In the genomic region with DNA sequence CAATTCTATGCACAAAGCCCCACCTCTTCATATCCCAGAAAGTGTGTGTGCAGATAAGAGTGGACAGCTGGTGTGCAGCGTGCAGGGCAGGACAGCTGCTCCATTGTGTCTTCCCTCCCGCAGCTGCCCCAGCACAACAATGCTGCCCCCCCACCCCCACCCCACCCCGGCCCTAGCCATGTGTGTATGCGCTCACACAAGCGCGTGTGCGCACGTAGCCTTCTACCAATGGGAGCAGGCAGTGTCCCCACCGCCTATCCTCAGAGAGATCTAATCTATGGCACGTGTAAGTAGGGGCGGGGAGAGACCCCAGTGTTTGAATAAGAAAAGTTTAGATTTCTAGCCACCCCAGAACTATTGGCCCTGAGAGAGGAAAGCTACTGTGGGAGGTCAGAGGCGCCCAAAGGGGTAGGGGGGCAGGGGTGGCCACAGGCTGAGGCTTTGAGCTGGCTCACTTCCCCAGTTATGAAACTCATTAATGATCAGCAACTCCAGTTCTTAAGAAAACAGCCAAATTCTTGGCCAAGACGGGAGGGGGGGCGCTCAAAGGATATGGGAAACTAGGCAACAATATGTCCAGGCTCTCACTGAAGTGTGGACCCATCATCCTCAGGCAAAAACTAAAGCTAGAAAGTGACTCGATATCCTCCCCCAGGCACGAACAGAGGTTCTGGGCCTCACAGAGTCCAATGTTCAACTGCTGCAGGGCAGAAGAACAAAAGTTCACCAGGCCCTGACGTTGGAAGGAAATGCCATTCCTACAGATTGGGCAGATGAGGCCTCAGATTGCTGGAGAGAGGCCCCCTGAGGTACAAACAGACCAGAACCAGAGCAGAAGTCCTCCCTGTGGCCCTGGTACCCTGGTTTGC, we compare ENCODE assay signal across 8 mouse cellular contexts. TPM values are rescaled to one million over a fixed set of nuclear protein-coding genes. Genes with fewer than 3 reads are reported as not detected.
A peak's percentile ranks its signal among the peaks of the same experiment; 100 is the strongest.
DNase-seq lines count a peak whose midpoint lies in the region; ATAC-seq and TF ChIP-seq lines count a peak whose summit lies in the region.

No protein-coding gene starts in this region.

- no peaks in the 10 kb centered on the region; the same call in 1 of the 2 replicates for H3K27me3 ChIP-seq in hindbrain, postnatal 0 days (ENCODE audit: insufficient read depth, low read length)

- H3K4me1 ChIP-seq in hindbrain, postnatal 0 days (ENCODE audit: insufficient read depth, low read length): peaks cover 22% of the 10 kb centered on the region

- DNase-seq in testis, postnatal 10 days (ENCODE audit: low spot score): peak; percentile 38
- no peak for DNase-seq in testis, postnatal 14 days (ENCODE audit: low spot score)
- DNase-seq in hindbrain, postnatal 0 days (ENCODE audit: low spot score): no peak
- peak; percentile 28 to 53 for DNase-seq in lung, postnatal 4 days
- no peak for DNase-seq in left cerebral cortex, postnatal 25 days (ENCODE audit: low spot score in 2 of 2)
- DNase-seq in urinary bladder, postnatal 36 days (ENCODE audit: low spot score in 2 of 2): no peak
- DNase-seq in adrenal gland, adult 2 months: no peak

- peak overlapping the region; percentile 95 for H3K4me2 ChIP-seq in hindbrain, postnatal 0 days (ENCODE audit: low read depth, low read length)

- peaks cover 27% of the 10 kb centered on the region for H3K36me3 ChIP-seq in hindbrain, postnatal 0 days (ENCODE audit: insufficient read depth, low read length)

- no peaks in the 10 kb centered on the region for H3K9me3 ChIP-seq in hindbrain, postnatal 0 days (ENCODE audit: low read length)

- no peak for TF ChIP-seq CTCF in hindbrain, postnatal 0 days (IDR thresholded peaks at IDR 0.05; ENCODE audit: low read depth)

- ATAC-seq in hindbrain, postnatal 0 days: no peak
- ATAC-seq in granulocyte monocyte progenitor cell, adult 5-6 weeks (replicated peaks; ENCODE audit: poor library complexity, severe bottlenecking): no peak

- 0 out of 2 replicates have a peak overlapping the region, but pooled peaks have one; percentile 13 for H3K9ac ChIP-seq in hindbrain, postnatal 0 days (replicated peaks; ENCODE audit: low read length)

- intact Hi-C loops in left cerebral cortex, postnatal 25 days (cut with DNase I): no loop called here

- WGBS in hindbrain, postnatal 0 days: 30% methylated on average over 17 of the region's 17 CpGs

- no peak overlapping the region for H3K27ac ChIP-seq in hindbrain, postnatal 0 days

- peak overlapping the region; percentile 68 for H3K4me3 ChIP-seq in hindbrain, postnatal 0 days (ENCODE audit: low read length)

RNA-seq across cellular contexts. Expression of gene Dll1, which starts 4.5 kb away (rescaled TPM):
- 34.3 and 44.2 TPM in 2 replicates for total RNA-seq in hindbrain, postnatal 0 days (2014; rRNA removed)
- 10.1 and 10.9 TPM in 2 replicates for polyA plus RNA-seq in hindbrain, postnatal 0 days (2015; fragmentation: Nextera tagmentation; extraction: Ambion mirVana)
- total RNA-seq in left cerebral cortex, postnatal 25 days (2021): 1 to 10 TPM; 7.2 to 7.7 TPM
- total RNA-seq in granulocyte monocyte progenitor cell, adult 5-6 weeks (2014; fragmentation: Nextera tagmentation): not detected in 2 replicates
- total RNA-seq in granulocyte monocyte progenitor cell, adult 5-6 weeks (2017): 0.26 TPM in 1 of 2 replicates, not detected in the other
- total RNA-seq in adrenal gland, adult 2 months (2021): 1 to 10 TPM; 4.2 to 4.6 TPM
- 9.8 and 12.6 TPM in 2 replicates for polyA plus RNA-seq in adrenal gland, adult 2 months (2012; rRNA removed)

RNA-seq across cellular contexts. Expression of gene Fam120b, which starts 23.8 kb away (rescaled TPM):
- 36.8 and 40.8 TPM in 2 replicates for total RNA-seq in hindbrain, postnatal 0 days (2014; rRNA removed)
- polyA plus RNA-seq in hindbrain, postnatal 0 days (2015; fragmentation: Nextera tagmentation; extraction: Ambion mirVana): 29.4 and 31.7 TPM in 2 replicates
- 10 to 100 TPM; 39.3 to 42.8 TPM for total RNA-seq in left cerebral cortex, postnatal 25 days (2021)
- 11.0 and 16.5 TPM in 2 replicates for total RNA-seq in granulocyte monocyte progenitor cell, adult 5-6 weeks (2014; fragmentation: Nextera tagmentation)
- total RNA-seq in granulocyte monocyte progenitor cell, adult 5-6 weeks (2017): 11.1 and 12.4 TPM in 2 replicates
- total RNA-seq in adrenal gland, adult 2 months (2021): 10 to 100 TPM; 19.8 to 21.8 TPM
- 6.7 and 8.5 TPM in 2 replicates for polyA plus RNA-seq in adrenal gland, adult 2 months (2012; rRNA removed)

Comparison
In these comparisons a context has a peak if more than half of its experiments do, and no peak if none do; other contexts are left out.
1. DNase-seq: peak in testis, postnatal 10 days (single experiment) and lung, postnatal 4 days (2 of 2); none in testis, postnatal 14 days (single experiment), hindbrain, postnatal 0 days (single experiment), left cerebral cortex, postnatal 25 days (0 of 2), urinary bladder, postnatal 36 days (0 of 2) and adrenal gland, adult 2 months (single experiment).
2. RNA of gene Dll1, which starts 4.5 kb away (total RNA-seq): 34.3 to 44.2 TPM in hindbrain, postnatal 0 days, 7.2 to 7.7 TPM in left cerebral cortex, postnatal 25 days and 4.2 to 4.6 TPM in adrenal gland, adult 2 months; 0.26 TPM in granulocyte monocyte progenitor cell, adult 5-6 weeks; every median in the first group is over 4 times any median in the second.